In genomic region chr17:25913186-25913876, GRCm38 (mm10) we compare ENCODE assay signal across 10 mouse cellular contexts. TPM values are rescaled to one million over a fixed set of nuclear protein-coding genes. Genes with fewer than 3 reads are reported as not detected.
DNase-seq lines count a peak whose midpoint lies in the region; ATAC-seq and TF ChIP-seq lines count a peak whose summit lies in the region.
"Had no signal": no experiment of that assay in that cellular context is flagged by ENCODE, and none has a peak within 500 bp of the region (broad histone marks: within the 10 kb centered on the region; RNA-seq: fewer than 3 reads in every experiment).

No protein-coding gene starts in this region.

- peaks cover 19% of the 10 kb centered on the region for H3K4me1 ChIP-seq in intestine, postnatal 0 days (replicated peaks; ENCODE audit: control insufficient read depth, insufficient read depth, low read length)
- H3K4me1 ChIP-seq in lung, postnatal 0 days (ENCODE audit: insufficient read depth, low read depth, low read length), result peaks cover 8% of the 10 kb centered on the region; the same call in 1 of the 2 replicates
- H3K4me1 ChIP-seq in hindbrain, embryonic 10.5 days (replicated peaks), result peaks cover 17% of the 10 kb centered on the region

- H3K9me3 ChIP-seq in intestine, postnatal 0 days (ENCODE audit: control insufficient read depth), result no peaks in the 10 kb centered on the region
- no peaks in the 10 kb centered on the region for H3K9me3 ChIP-seq in lung, postnatal 0 days (ENCODE audit: low read length)
- H3K9me3 ChIP-seq in hindbrain, embryonic 10.5 days, result no peaks in the 10 kb centered on the region
- H3K9me3 ChIP-seq: limb, embryonic 12.5 days had no signal

- no peaks in the 10 kb centered on the region for H3K36me3 ChIP-seq in intestine, postnatal 0 days (ENCODE audit: control insufficient read depth, insufficient read depth)
- no peaks in the 10 kb centered on the region for H3K36me3 ChIP-seq in lung, postnatal 0 days (ENCODE audit: insufficient read depth, low read length)
- H3K36me3 ChIP-seq in hindbrain, embryonic 10.5 days, result peaks cover 41% of the 10 kb centered on the region

- H3K27ac ChIP-seq in intestine, postnatal 0 days (ENCODE audit: low read depth, low read length), result peak overlapping the region; percentile 50
- H3K27ac ChIP-seq in lung, postnatal 0 days (ENCODE audit: low read length), result no peak overlapping the region
- H3K27ac ChIP-seq in hindbrain, embryonic 10.5 days, result no peak overlapping the region
- H3K27ac ChIP-seq: limb, embryonic 12.5 days had no signal

- no peak for TF ChIP-seq EP300 in lung, postnatal 0 days (IDR thresholded peaks at IDR 0.05)

- 69% methylated on average over 14 of the region's 14 CpGs for WGBS in intestine, postnatal 0 days
- whole genome bisulfite sequencing in lung, postnatal 0 days, result 62% methylated on average over 14 of the region's 14 CpGs
- WGBS in hindbrain, embryonic 10.5 days, result 88% methylated on average over 14 of the region's 14 CpGs

- no peaks in the 10 kb centered on the region for H3K27me3 ChIP-seq in intestine, postnatal 0 days (replicated peaks; ENCODE audit: control insufficient read depth, insufficient read depth, low read length)
- no peaks in the 10 kb centered on the region for H3K27me3 ChIP-seq in lung, postnatal 0 days (replicated peaks; ENCODE audit: insufficient read depth, low read length)
- H3K27me3 ChIP-seq in hindbrain, embryonic 10.5 days (ENCODE audit: insufficient read depth, poor library complexity, severe bottlenecking), result no peaks in the 10 kb centered on the region
- H3K27me3 ChIP-seq: limb, embryonic 12.5 days had no signal

- no peak overlapping the region for H3K9ac ChIP-seq in intestine, postnatal 0 days (ENCODE audit: low read depth, low read length)
- no peak overlapping the region for H3K9ac ChIP-seq in lung, postnatal 0 days (replicated peaks; ENCODE audit: low read depth)
- H3K9ac ChIP-seq: limb, embryonic 12.5 days had no signal

- intact Hi-C loops in gastrocnemius, postnatal 36 days (cut with DNase I), result no loop called here

- no peak for TF ChIP-seq CTCF in intestine, postnatal 0 days (IDR thresholded peaks at IDR 0.05; ENCODE audit: low read depth)
- TF ChIP-seq CTCF in lung, postnatal 0 days (IDR thresholded peaks at IDR 0.05), result no peak

- ATAC-seq in intestine, postnatal 0 days, result no peak
- no peak for ATAC-seq in lung, postnatal 0 days

- no peak overlapping the region for H3K4me3 ChIP-seq in intestine, postnatal 0 days (ENCODE audit: low read depth, low read length)
- H3K4me3 ChIP-seq in lung, postnatal 0 days (ENCODE audit: low read depth, low read length), result no peak overlapping the region
- no peak overlapping the region for H3K4me3 ChIP-seq in hindbrain, embryonic 10.5 days
- H3K4me3 ChIP-seq: limb, embryonic 12.5 days had no signal

- DNase-seq in heart, adult 18-20 months, result peak; percentile 20
- DNase-seq in heart, adult 9 months (ENCODE audit: low spot score in 2 of 2), result no peak
- DNase-seq in adrenal gland, postnatal 36 days, result peak; percentile 74 to 75
- peak; percentile 49 for DNase-seq in lung, postnatal 0 days (ENCODE audit: low spot score)
- DNase-seq in hindbrain, embryonic 10.5 days (ENCODE audit: low spot score), result no peak
- no peak for DNase-seq in gastrocnemius, postnatal 36 days
- DNase-seq in embryo, embryonic 10 days (ENCODE audit: low spot score), result no peak

- peak overlapping the region; percentile 32 for H3K4me2 ChIP-seq in intestine, postnatal 0 days (replicated peaks; ENCODE audit: low read depth)
- H3K4me2 ChIP-seq in lung, postnatal 0 days (replicated peaks; ENCODE audit: low read depth, low read length), result 0 out of 2 replicates have a peak overlapping the region, but pooled peaks have one; percentile 9
- H3K4me2 ChIP-seq: limb, embryonic 12.5 days had no signal

RNA-seq across cellular contexts. Expression of gene Rab40c, which starts 6.2 kb away (rescaled TPM):
- total RNA-seq in heart, adult 18-20 months (2021), result 10 to 100 TPM; 14.5 to 15.3 TPM
- 10 to 100 TPM; 20.6 to 46.0 TPM for total RNA-seq in adrenal gland, postnatal 36 days (2021)
- 15.8 and 16.9 TPM in 2 replicates for polyA plus RNA-seq in intestine, postnatal 0 days (2015; fragmentation: Nextera tagmentation; extraction: Ambion mirVana)
- 19.3 and 21.7 TPM in 2 replicates for polyA plus RNA-seq in lung, postnatal 0 days (2015; fragmentation: Nextera tagmentation; extraction: Ambion mirVana)
- polyA plus RNA-seq in hindbrain, embryonic 10.5 days (2016; fragmentation: Nextera tagmentation; extraction: Ambion mirVana), result 33.4 and 43.4 TPM in 2 replicates
- 10 to 100 TPM in 1 of 2 experiments, 1 to 10 TPM in 1; 8.5 to 10.8 TPM for total RNA-seq in gastrocnemius, postnatal 36 days (2021)

RNA-seq across cellular contexts. Expression of gene Pigq, which starts 31.4 kb away (rescaled TPM):
- total RNA-seq in heart, adult 18-20 months (2021), result 10 to 100 TPM; 37.8 to 43.4 TPM
- total RNA-seq in adrenal gland, postnatal 36 days (2021), result 100 to 1,000 TPM in 1 of 2 experiments, 10 to 100 TPM in 1; 96.8 to 117 TPM
- 34.9 and 37.2 TPM in 2 replicates for polyA plus RNA-seq in intestine, postnatal 0 days (2015; fragmentation: Nextera tagmentation; extraction: Ambion mirVana)
- polyA plus RNA-seq in lung, postnatal 0 days (2015; fragmentation: Nextera tagmentation; extraction: Ambion mirVana), result 36.9 and 37.5 TPM in 2 replicates
- 65.4 and 72.6 TPM in 2 replicates for polyA plus RNA-seq in hindbrain, embryonic 10.5 days (2016; fragmentation: Nextera tagmentation; extraction: Ambion mirVana)
- 10 to 100 TPM; 24.1 to 27.4 TPM for total RNA-seq in gastrocnemius, postnatal 36 days (2021)

RNA-seq across cellular contexts. Expression of gene Nhlrc4, which starts 31.4 kb away (rescaled TPM):
- total RNA-seq in heart, adult 18-20 months (2021), result under 1 TPM in 1 of 2 experiments, not detected in 1; 0.21 TPM
- total RNA-seq in adrenal gland, postnatal 36 days (2021), result not detected
- polyA plus RNA-seq in intestine, postnatal 0 days (2015; fragmentation: Nextera tagmentation; extraction: Ambion mirVana), result not detected in 2 replicates
- polyA plus RNA-seq in lung, postnatal 0 days (2015; fragmentation: Nextera tagmentation; extraction: Ambion mirVana), result 4.5 and 4.9 TPM in 2 replicates
- polyA plus RNA-seq in hindbrain, embryonic 10.5 days (2016; fragmentation: Nextera tagmentation; extraction: Ambion mirVana), result 0.21 and 0.55 TPM in 2 replicates
- total RNA-seq in gastrocnemius, postnatal 36 days (2021), result not detected
- polyA plus RNA-seq: embryonic facial prominence, embryonic 11.5 days had no signal

RNA-seq across cellular contexts. Expression of gene Wfikkn1, which starts 32.7 kb away (rescaled TPM):
- total RNA-seq in heart, adult 18-20 months (2021), result under 1 TPM; 0.21 to 0.50 TPM
- 1 to 10 TPM in 1 of 2 experiments, under 1 TPM in 1; 0.99 to 1.2 TPM for total RNA-seq in adrenal gland, postnatal 36 days (2021)
- 0.14 and 0.27 TPM in 2 replicates for polyA plus RNA-seq in intestine, postnatal 0 days (2015; fragmentation: Nextera tagmentation; extraction: Ambion mirVana)
- polyA plus RNA-seq in lung, postnatal 0 days (2015; fragmentation: Nextera tagmentation; extraction: Ambion mirVana), result 0.24 and 0.26 TPM in 2 replicates
- 5.8 and 26.3 TPM in 2 replicates for polyA plus RNA-seq in hindbrain, embryonic 10.5 days (2016; fragmentation: Nextera tagmentation; extraction: Ambion mirVana)
- under 1 TPM; 0.59 to 0.69 TPM for total RNA-seq in gastrocnemius, postnatal 36 days (2021)

RNA-seq across cellular contexts. Expression of gene Mettl26, which starts 38.5 kb away (rescaled TPM):
- total RNA-seq in heart, adult 18-20 months (2021), result 10 to 100 TPM; 11.8 to 15.2 TPM
- 100 to 1,000 TPM; 106 to 124 TPM for total RNA-seq in adrenal gland, postnatal 36 days (2021)
- 46.6 and 51.7 TPM in 2 replicates for polyA plus RNA-seq in intestine, postnatal 0 days (2015; fragmentation: Nextera tagmentation; extraction: Ambion mirVana)
- 48.7 and 50.7 TPM in 2 replicates for polyA plus RNA-seq in lung, postnatal 0 days (2015; fragmentation: Nextera tagmentation; extraction: Ambion mirVana)
- 69.9 and 73.9 TPM in 2 replicates for polyA plus RNA-seq in hindbrain, embryonic 10.5 days (2016; fragmentation: Nextera tagmentation; extraction: Ambion mirVana)
- 10 to 100 TPM; 28.9 to 32.2 TPM for total RNA-seq in gastrocnemius, postnatal 36 days (2021)

Comparison
In these comparisons a context has a peak if more than half of its experiments do, and no peak if none do; other contexts are left out.
1. DNase-seq: peak in heart, adult 18-20 months (2 of 2), adrenal gland, postnatal 36 days (2 of 2) and lung, postnatal 0 days (single experiment); none in heart, adult 9 months (0 of 2), hindbrain, embryonic 10.5 days (single experiment), gastrocnemius, postnatal 36 days (0 of 2) and embryo, embryonic 10 days (single experiment).